Mouse (Mus musculus) lung, postnatal 14 days (tissue): ENCODE results near the gene Lrrc19.
"Not testable (repeated sequence)": the region's sequence is repeated elsewhere in the genome, so short reads cannot be mapped to it uniquely, and the experiment has no call there.

Source experiments
- DNase-seq: peaks from one replicate; pipeline ENCODE4 v3.0.0; 2021

The Lrrc19 gene

GRCm38 (mm10) chr4:94649920-94650319 lies at the start of gene Lrrc19:
Lrrc19 (minus strand) TSS chr4:94650144.
- no peak for DNase-seq

GRCm38 (mm10) chr4:94696368-94696767 lies 46.4 kb upstream of the Lrrc19 start:
- no peak for DNase-seq

- no peak for DNase-seq
These were observed 42.2 kb upstream of the Lrrc19 start for GRCm38 (mm10) chr4:94692175-94692574.

GRCm38 (mm10) chr4:94691078-94691477 lies 41.1 kb upstream of the Lrrc19 start:
- no peak for DNase-seq

- DNase-seq, result not testable (repeated sequence)
These were observed 39.9 kb upstream of the Lrrc19 start for GRCm38 (mm10) chr4:94689804-94690203.

GRCm38 (mm10) chr4:94683305-94683704 lies 33.4 kb upstream of the Lrrc19 start:
- DNase-seq, result peak; percentile 8

- DNase-seq, result no peak
These were observed 32.1 kb upstream of the Lrrc19 start for GRCm38 (mm10) chr4:94682029-94682428.

- DNase-seq, result no peak
These were observed 31.2 kb upstream of the Lrrc19 start for GRCm38 (mm10) chr4:94681181-94681580.

GRCm38 (mm10) chr4:94680662-94681061 lies 30.7 kb upstream of the Lrrc19 start:
- no peak for DNase-seq

GRCm38 (mm10) chr4:94669718-94670117 lies 19.8 kb upstream of the Lrrc19 start:
- DNase-seq, result peak; percentile 37

- not testable (repeated sequence) for DNase-seq
These were observed 657 bp upstream of the Lrrc19 start for GRCm38 (mm10) chr4:94650426-94651175.

- no peak for DNase-seq
These were observed 6.8 kb downstream of the Lrrc19 start for GRCm38 (mm10) chr4:94643141-94643540.

GRCm38 (mm10) chr4:94620077-94620476 lies 29.9 kb downstream of the Lrrc19 start:
- DNase-seq, result no peak

GRCm38 (mm10) chr4:94614627-94615006 lies 35.3 kb downstream of the Lrrc19 start:
- no peak for DNase-seq

- peak; percentile 95 for DNase-seq
These were observed 35.8 kb downstream of the Lrrc19 start, which contains the start of gene Ift74 for GRCm38 (mm10) chr4:94613972-94614626. Ift74 (plus strand) TSS chr4:94614491.

- DNase-seq, result no peak
These were observed 39.6 kb downstream of the Lrrc19 start for GRCm38 (mm10) chr4:94610339-94610738.

GRCm38 (mm10) chr4:94605591-94605990 lies 44.4 kb downstream of the Lrrc19 start:
- no peak for DNase-seq

- no peak for DNase-seq
These were observed 45.4 kb downstream of the Lrrc19 start for GRCm38 (mm10) chr4:94604452-94605019.

GRCm38 (mm10) chr4:94603031-94603629 lies 46.8 kb downstream of the Lrrc19 start, which contains the start of gene Plaa:
Plaa (minus strand) TSS chr4:94603244.
- DNase-seq, result peak; percentile 90

GRCm38 (mm10) chr4:94602496-94603030 lies 47.4 kb downstream of the Lrrc19 start:
- no peak for DNase-seq

GRCm38 (mm10) chr4:94601395-94601794 lies 48.5 kb downstream of the Lrrc19 start:
- DNase-seq, result no peak

GRCm38 (mm10) chr4:94592709-94593108 lies 57.2 kb downstream of the Lrrc19 start:
- DNase-seq, result no peak

GRCm38 (mm10) chr4:94591765-94592381 lies 58.1 kb downstream of the Lrrc19 start:
- DNase-seq, result no peak
